Mouse (Mus musculus) neutrophil, adult 5-6 weeks (primary cell): ENCODE measurements around the gene Cldn2. TPM values are rescaled to one million over a fixed set of nuclear protein-coding genes. Genes with fewer than 3 reads are reported as not detected.

Experiments
- total RNA-seq: library from RNA; stranded (forward); fragments of 200-1000 nt; gene quantifications from 2 replicates; pipeline ENCODE4 v1.2.3, GENCODE M21; 2017

Gene Cldn2
- total RNA-seq, 1 experiment from 2014 or later, result not detected

Other genes starting within 250 kb of the Cldn2 start
- gene Rnf128, start 237.5 kb upstream of the Cldn2 start, total RNA-seq, result 2.8 and 3.3 TPM in 2 replicates
- 7.3 and 8.0 TPM in 2 replicates for gene Tbc1d8b, start 115.8 kb upstream of the Cldn2 start, total RNA-seq
- gene Gm15013, start 86.3 kb upstream of the Cldn2 start, total RNA-seq, result not detected in 2 replicates
- not detected in 2 replicates for gene Ripply1, start 18.5 kb upstream of the Cldn2 start, total RNA-seq
- 0.47 TPM in 1 of 2 replicates, not detected in the other for gene Morc4, start 70.8 kb downstream of the Cldn2 start, total RNA-seq
- gene Rbm41, start 197.8 kb downstream of the Cldn2 start, total RNA-seq, result 16.3 and 18.2 TPM in 2 replicates